Mouse (Mus musculus) heart, embryonic 14.5 days (tissue): ENCODE measurements around the gene Rhbdf2. TPM values are rescaled to one million over a fixed set of nuclear protein-coding genes. Genes with fewer than 3 reads are reported as not detected.
A peak's percentile ranks its signal among the peaks of the same experiment; 100 is the strongest.

Experiments used
- ATAC-seq: fragments of 200-750 bp; cut with Nextera tagmentation; 2 replicates; pipeline ENCODE4 v1.8.0; 2017; ENCODE audit warnings: low read depth, moderate TSS enrichment; ENCODE audit not compliant: insufficient number of reproducible peaks, insufficient read depth, low FRiP score
- H3K27ac ChIP-seq, 2 experiments: fragments of 200-500 bp in 1 of 2; fragments of 300-500 bp in 1 of 2; sonication (generic) in 1 of 2; replicated peaks in 1 of 2; 2 replicates each; pipeline ENCODE4 v1.5.1; 2012 to 2014; ENCODE audit warnings: low read depth in 2 of 2, low read length in 2 of 2, control low read depth in 1 of 2, mild to moderate bottlenecking in 1 of 2, mixed read lengths in 1 of 2; ENCODE audit not compliant: control insufficient read depth in 1 of 2, insufficient read depth in 1 of 2
- H3K27me3 ChIP-seq: fragments of 300-500 bp; sonication (generic); 2 replicates; pipeline ENCODE4 v1.6.1; 2014; ENCODE audit warnings: mild to moderate bottlenecking, low read length, control low read depth; ENCODE audit not compliant: control insufficient read depth, insufficient read depth
- H3K36me3 ChIP-seq: fragments of 300-500 bp; sonication (generic); 2 replicates; pipeline ENCODE4 v1.6.1; 2014; ENCODE audit warnings: mild to moderate bottlenecking, control low read depth, low read length, mixed read lengths; ENCODE audit not compliant: control insufficient read depth, insufficient read depth
- H3K4me1 ChIP-seq, 2 experiments: fragments of 200-500 bp in 1 of 2; fragments of 300-500 bp in 1 of 2; sonication (generic) in 1 of 2; 2 replicates each; pipeline ENCODE4 v1.6.1; 2012 to 2014; ENCODE audit warnings: low read length in 2 of 2, control low read depth in 1 of 2, mixed read lengths in 1 of 2; ENCODE audit not compliant: control insufficient read depth in 2 of 2, insufficient read depth in 2 of 2
- H3K4me2 ChIP-seq: fragments of 300-500 bp; sonication (generic); 2 replicates; pipeline ENCODE4 v1.6.1; 2014; ENCODE audit warnings: mild to moderate bottlenecking, low read length
- H3K4me3 ChIP-seq, 2 experiments: fragments of 200-500 bp in 1 of 2; fragments of 300-500 bp in 1 of 2; sonication (generic) in 1 of 2; 2 replicates each; pipeline ENCODE4 v1.5.1; 2012 to 2014; ENCODE audit warnings: low read length in 2 of 2, mild to moderate bottlenecking in 2 of 2, control low read depth in 1 of 2, low read depth in 1 of 2, moderate library complexity in 1 of 2; ENCODE audit not compliant: control insufficient read depth in 1 of 2, insufficient read depth in 1 of 2
- H3K9ac ChIP-seq: fragments of 300-500 bp; sonication (generic); 2 replicates; pipeline ENCODE4 v1.6.1; 2014; ENCODE audit warnings: mild to moderate bottlenecking, low read length
- H3K9me3 ChIP-seq: fragments of 300-500 bp; sonication (generic); 2 replicates; pipeline ENCODE4 v1.6.1; 2016; ENCODE audit warnings: low read length, control low read depth; ENCODE audit not compliant: control insufficient read depth
- WGBS: fragments of 180-500 bp; shearing (Covaris S2); extraction: QIAGEN DNeasy Blood & Tissue Kit; methylation state at CpG from one replicate; pipeline ENCODE4 v1.1.7; 2014; 5-methylcytosine and 5-hydroxymethylcytosine counted together
- polyA plus RNA-seq: library from polyadenylated mRNA; unstranded; fragments of >200 nt; fragmentation: Nextera tagmentation; extraction: Ambion mirVana; gene quantifications from 2 replicates; pipeline ENCODE4 v1.2.1, GENCODE M21; 2014

Rhbdf2 gene
- polyA plus RNA-seq, 1 experiment from 2014 or later: 6.6 TPM

GRCm38 (mm10) chr11:116653234-116653633, 26.4 kb upstream of the Rhbdf2 start, which contains the start of gene Prcd:
TSS of gene Prcd (plus strand) at chr11:116653534.
- ATAC-seq: no peak
- Histone ChIP-seq H3K9ac (peak within 1 kb of the TSS; percentile 68), H3K27me3 (peaks cover 43% of the 10 kb centered on the region), H3K4me1 (peaks cover 17 to 32% of the 10 kb centered on the region in 2 experiments), H3K4me3 (peak within 1 kb of the TSS; percentile 45), H3K36me3 (no peaks in the 10 kb centered on the region), H3K27ac (no peak within 1 kb of the TSS), H3K4me2 (peak within 1 kb of the TSS; percentile 80), H3K9me3 (no peaks in the 10 kb centered on the region)
- 10% methylated on average over 9 of the region's 10 CpGs for WGBS

- Histone ChIP-seq H3K4me3 (no peak overlapping the region), H3K4me1 (peaks cover 14 to 31% of the 10 kb centered on the region in 2 experiments), H3K36me3 (no peaks in the 10 kb centered on the region), H3K27me3 (peaks cover 43% of the 10 kb centered on the region), H3K27ac (no peak overlapping the region), H3K9ac (no peak overlapping the region), H3K9me3 (no peaks in the 10 kb centered on the region), H3K4me2 (no peak overlapping the region; the same call in 1 of the 2 replicates)
- WGBS: 68% methylated on average over 25 of the region's 25 CpGs
- no peak for ATAC-seq
Observed at GRCm38 (mm10) chr11:116652330-116653098, 25.7 kb upstream of the Rhbdf2 start.

- no peak overlapping the region for H3K27ac ChIP-seq
- H3K27me3 ChIP-seq: peaks cover 43% of the 10 kb centered on the region
- WGBS: 83% methylated on average over 8 of the region's 8 CpGs
- H3K4me1 ChIP-seq: peaks cover 15 to 25% of the 10 kb centered on the region in 2 experiments
- no peak for ATAC-seq
- H3K4me3 ChIP-seq: no peak overlapping the region
- H3K9ac ChIP-seq: no peak overlapping the region
- H3K4me2 ChIP-seq: no peak overlapping the region
- no peaks in the 10 kb centered on the region for H3K36me3 ChIP-seq
- H3K9me3 ChIP-seq: no peaks in the 10 kb centered on the region
Observed at GRCm38 (mm10) chr11:116651339-116651738, 24.5 kb upstream of the Rhbdf2 start.

- H3K36me3 ChIP-seq: no peaks in the 10 kb centered on the region
- ATAC-seq: no peak
- H3K4me3 ChIP-seq: no peak overlapping the region
- H3K27me3 ChIP-seq: peaks cover 43% of the 10 kb centered on the region
- H3K9ac ChIP-seq: no peak overlapping the region
- peaks cover 15 to 24% of the 10 kb centered on the region in 2 experiments for H3K4me1 ChIP-seq
- 85% methylated on average over 8 of the region's 8 CpGs for WGBS
- H3K9me3 ChIP-seq: no peaks in the 10 kb centered on the region
- H3K27ac ChIP-seq: no peak overlapping the region
- H3K4me2 ChIP-seq: no peak overlapping the region
Observed at GRCm38 (mm10) chr11:116650811-116651210, 24.0 kb upstream of the Rhbdf2 start.

- WGBS: 91% methylated on average over 13 of the region's 13 CpGs
- peaks cover 40% of the 10 kb centered on the region for H3K27me3 ChIP-seq
- no peak overlapping the region for H3K4me3 ChIP-seq
- no peaks in the 10 kb centered on the region for H3K36me3 ChIP-seq
- no peak overlapping the region for H3K27ac ChIP-seq
- H3K4me1 ChIP-seq: peaks cover 15 to 25% of the 10 kb centered on the region in 2 experiments
- H3K9me3 ChIP-seq: no peaks in the 10 kb centered on the region
- ATAC-seq: no peak
- no peak overlapping the region for H3K4me2 ChIP-seq
- H3K9ac ChIP-seq: no peak overlapping the region
Observed at GRCm38 (mm10) chr11:116649711-116650337, 23.0 kb upstream of the Rhbdf2 start.

GRCm38 (mm10) chr11:116648976-116649375, 22.2 kb upstream of the Rhbdf2 start:
- Histone ChIP-seq H3K27me3 (peaks cover 36% of the 10 kb centered on the region), H3K27ac (no peak overlapping the region), H3K36me3 (no peaks in the 10 kb centered on the region), H3K4me2 (no peak overlapping the region), H3K4me3 (no peak overlapping the region), H3K4me1 (peaks cover 18 to 27% of the 10 kb centered on the region in 2 experiments), H3K9ac (no peak overlapping the region), H3K9me3 (no peaks in the 10 kb centered on the region)
- WGBS: 68% methylated on average over 10 of the region's 10 CpGs
- ATAC-seq: no peak

GRCm38 (mm10) chr11:116648213-116648921, 21.5 kb upstream of the Rhbdf2 start:
- Histone ChIP-seq H3K4me1 (peaks cover 22 to 30% of the 10 kb centered on the region in 2 experiments), H3K36me3 (no peaks in the 10 kb centered on the region), H3K27me3 (peaks cover 33% of the 10 kb centered on the region), H3K9me3 (no peaks in the 10 kb centered on the region), H3K4me3 (no peak overlapping the region), H3K4me2 (no peak overlapping the region), H3K27ac (peak overlapping the region; percentile 9 to 64; a peak in 3 of 4 replicates), H3K9ac (peak overlapping the region; percentile 19; the same call in 1 of the 2 replicates)
- ATAC-seq: 0 out of 2 replicates have a peak, but pooled peaks have one; percentile 6
- WGBS: 54% methylated on average over 18 of the region's 18 CpGs
